Mouse (Mus musculus) fat pad, adult 2 months (tissue): ENCODE results near the gene Usp3.

ENCODE experiments used
- DNase-seq: peaks from one replicate; pipeline ENCODE4 v3.0.0-alpha.2; 2011; ENCODE audit warnings: low read depth, low spot score; ENCODE audit errors: extremely low read depth

Gene Usp3

GRCm38 (mm10) chr9:66592708-66593612 is at the start of gene Usp3:
Usp3 (minus strand) TSS chr9:66593142.
- no peak for DNase-seq

GRCm38 (mm10) chr9:66640491-66640890 is 47.5 kb upstream of the Usp3 start:
- peak; percentile 93 for DNase-seq

DNA sequence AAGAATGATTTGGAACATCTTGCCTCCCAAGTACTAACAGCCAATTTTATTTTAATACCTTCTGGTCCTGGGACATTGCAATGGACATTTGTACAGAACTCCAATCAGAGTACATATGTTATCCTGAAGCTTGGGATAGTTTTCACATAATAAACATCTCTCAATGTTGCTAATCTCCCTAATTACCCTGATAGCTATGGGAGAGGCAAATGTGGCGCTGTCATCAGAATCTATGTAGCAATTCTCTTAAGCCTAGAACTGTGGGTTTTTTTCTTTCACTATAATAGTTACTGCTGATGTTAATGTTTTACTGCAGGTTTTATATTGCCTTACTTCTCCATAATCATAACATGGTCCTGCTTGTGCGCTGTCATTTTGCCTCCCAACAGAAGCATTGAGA is 46.7 kb upstream of the Usp3 start:
- DNase-seq: no peak

- no peak for DNase-seq
Measured at GRCm38 (mm10) chr9:66632441-66632840, 39.5 kb upstream of the Usp3 start.

DNA sequence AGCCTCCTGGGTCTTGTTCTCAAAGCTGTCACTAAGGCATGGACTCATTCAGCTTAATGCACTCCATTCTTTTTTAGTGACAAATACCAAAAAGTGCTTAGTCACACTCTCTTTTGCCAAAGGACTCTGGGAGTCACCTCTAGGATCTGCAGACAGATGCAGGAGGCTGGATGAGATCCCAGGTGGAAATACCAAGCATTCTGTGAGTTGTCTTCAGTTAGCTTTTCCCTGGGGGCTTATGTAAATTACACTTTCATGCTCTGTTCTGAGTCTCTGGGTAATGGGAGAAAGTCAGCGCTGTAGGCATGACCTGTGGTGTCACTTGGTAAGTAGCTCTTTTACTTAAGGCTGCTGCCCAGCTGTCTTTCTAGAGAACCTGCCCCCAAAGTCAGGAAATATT is 38.0 kb upstream of the Usp3 start:
- DNase-seq: no peak

- no peak for DNase-seq
Measured at GRCm38 (mm10) chr9:66626661-66627060, 33.7 kb upstream of the Usp3 start.

DNA sequence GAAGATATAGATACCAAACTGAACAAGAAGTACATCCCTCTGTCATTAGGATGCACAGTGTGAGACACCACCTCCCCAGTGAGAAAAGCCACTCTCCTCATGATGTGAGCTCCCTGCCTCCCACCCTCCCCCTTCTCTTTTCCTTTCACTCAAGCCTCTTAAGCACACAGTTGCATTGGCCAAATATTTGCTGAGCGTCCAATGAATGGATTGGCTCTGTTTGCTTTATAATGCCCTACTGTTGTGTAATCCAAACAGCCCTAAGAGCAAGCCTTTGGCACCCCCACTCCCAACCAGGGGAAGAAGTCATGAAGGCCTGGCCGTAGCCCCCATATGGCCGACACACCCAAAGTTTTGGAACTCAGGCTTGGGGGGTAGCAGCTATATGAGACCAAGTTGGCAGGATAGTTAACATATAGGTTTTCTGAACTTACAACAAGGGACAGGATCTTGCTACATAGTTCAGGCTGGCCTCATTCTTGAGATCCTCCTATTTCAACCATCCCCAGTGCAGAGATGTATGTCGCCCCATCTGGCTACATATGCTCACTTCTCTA is 33.1 kb upstream of the Usp3 start:
- no peak for DNase-seq

DNA sequence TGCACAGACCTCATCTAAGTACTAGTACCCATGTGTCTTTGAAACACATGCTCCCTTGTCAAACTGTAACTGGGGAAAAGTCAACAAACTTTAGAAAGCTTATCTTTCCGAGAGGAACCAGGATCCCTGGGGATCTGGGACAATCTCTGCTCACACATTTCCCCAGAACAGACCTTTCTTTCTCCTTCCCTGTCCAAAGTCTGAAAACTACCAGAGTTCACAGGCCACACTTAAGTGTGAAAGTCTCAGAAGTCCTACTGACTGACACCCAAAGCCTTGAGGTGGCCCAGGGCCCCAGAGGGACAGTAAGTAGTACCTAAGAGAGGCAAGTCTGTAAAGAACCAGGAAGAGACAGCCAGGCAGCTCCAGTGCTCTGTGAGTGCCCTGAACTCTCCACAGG is 31.9 kb upstream of the Usp3 start:
- DNase-seq: no peak

DNA sequence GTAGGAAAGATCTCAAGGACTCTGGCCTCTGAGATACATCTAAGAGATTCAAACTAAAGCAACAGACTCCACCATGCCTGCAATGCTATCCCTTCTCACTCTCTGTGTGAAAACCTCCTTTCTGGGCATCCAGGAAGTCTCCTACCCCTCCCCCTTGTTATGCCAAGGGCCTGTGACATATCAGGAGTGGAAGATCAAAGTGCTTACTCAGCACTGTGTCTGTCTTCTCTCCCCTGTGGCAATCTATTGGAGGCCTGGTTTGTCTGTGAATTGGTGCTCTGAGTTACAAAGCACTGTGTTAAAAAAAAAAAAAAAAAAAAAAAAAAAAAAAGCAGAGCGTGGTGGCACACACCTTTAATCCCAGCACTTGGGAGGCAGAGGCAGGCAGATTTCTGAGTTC is 30.7 kb upstream of the Usp3 start:
- no peak for DNase-seq

- no peak for DNase-seq
Measured at GRCm38 (mm10) chr9:66620581-66620981, 27.6 kb upstream of the Usp3 start.

DNA sequence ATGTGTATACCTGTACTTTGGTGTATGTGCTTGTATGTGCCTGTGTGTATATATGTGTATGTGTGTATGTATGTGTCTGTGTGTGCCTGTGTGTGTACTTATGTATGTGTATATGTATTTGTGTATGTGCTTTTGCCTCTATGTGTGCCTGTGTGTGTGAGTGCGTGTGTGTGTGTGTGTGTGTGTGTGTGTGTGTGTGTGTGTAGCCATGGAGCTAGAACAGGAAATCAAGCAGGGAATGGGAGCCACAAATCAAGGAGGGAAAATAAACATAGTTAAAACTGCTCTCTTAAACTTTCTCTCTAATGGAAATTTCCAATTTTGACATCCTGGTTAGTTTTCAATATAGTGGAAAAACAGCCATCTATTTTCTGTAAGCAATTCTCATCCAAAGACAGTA is 27.1 kb upstream of the Usp3 start:
- DNase-seq: no peak

- no peak for DNase-seq
Measured at GRCm38 (mm10) chr9:66617812-66618211, 24.9 kb upstream of the Usp3 start.

DNA sequence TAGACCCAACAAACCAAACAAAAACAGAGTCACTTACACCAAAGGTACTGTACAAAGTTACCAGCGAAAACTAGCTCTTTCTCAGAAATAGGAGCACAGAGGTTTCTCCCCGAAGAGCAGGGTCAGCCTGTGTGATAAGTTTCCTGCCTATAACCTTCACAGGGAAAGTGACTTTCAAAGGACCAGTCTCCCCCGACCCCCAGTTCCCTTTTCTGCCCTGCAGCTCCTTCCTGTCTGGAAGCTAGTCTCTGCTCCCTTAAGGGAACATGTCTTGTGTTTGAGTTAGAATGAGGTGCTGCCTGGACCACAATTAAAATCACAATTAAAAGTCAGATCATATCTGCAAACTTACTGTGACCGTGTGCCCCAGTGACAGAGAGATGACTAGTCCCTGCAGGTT is 23.9 kb upstream of the Usp3 start:
- DNase-seq: no peak

GRCm38 (mm10) chr9:66615141-66615540 is 22.2 kb upstream of the Usp3 start:
- DNase-seq: no peak

DNA sequence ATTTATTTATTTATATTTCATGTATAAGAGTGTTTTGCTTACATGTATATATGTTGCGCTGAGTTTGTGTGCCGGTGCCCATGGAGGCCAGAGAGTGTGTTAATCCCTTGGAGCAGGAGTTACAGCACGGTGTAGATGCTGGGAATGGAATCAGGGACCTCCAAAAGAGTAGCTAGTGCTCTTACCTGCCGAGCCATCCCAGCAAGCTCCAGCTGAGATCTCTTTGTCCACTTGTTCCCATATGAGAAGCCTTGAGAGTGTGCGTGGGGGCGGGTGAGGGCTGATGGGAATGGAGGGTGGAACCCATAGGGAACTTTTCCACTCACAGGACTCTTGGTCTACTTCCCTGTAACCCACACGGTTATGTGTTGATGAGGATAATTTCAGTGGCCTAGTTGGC is 21.6 kb upstream of the Usp3 start:
- DNase-seq: no peak

- no peak for DNase-seq
Measured at GRCm38 (mm10) chr9:66613667-66614066, 20.7 kb upstream of the Usp3 start.

DNA sequence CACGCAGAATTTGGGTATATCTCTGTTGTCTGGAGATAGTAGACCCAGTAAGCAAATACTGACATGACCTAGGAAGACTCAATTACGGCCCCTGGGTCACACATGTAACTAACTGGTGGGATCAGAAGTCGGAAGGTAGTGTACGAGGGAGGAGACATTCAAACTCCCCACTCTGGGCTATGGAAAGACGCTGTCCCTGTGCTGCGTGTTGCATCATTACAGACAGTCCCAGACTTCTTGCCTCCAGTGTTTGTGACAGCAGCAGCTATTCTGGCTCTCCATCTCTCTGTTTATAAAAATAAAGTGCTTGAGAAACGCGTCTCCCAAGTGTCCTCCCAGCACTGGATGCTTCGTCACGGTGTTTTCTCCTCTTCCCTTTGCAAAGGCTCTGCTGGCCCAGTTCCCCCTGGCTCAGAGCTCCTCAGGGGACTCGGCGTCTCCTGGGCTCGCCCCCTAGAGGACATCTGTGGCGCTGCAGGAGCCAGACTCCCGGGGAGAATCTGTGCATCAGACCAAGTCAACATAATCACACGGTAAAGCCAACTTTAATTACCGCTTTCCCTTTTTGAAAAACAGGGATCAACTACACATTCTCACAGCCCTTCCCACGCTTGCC is 18.6 kb upstream of the Usp3 start:
- no peak for DNase-seq

- DNase-seq: no peak
Measured at GRCm38 (mm10) chr9:66608817-66609345, 15.9 kb upstream of the Usp3 start.

DNA sequence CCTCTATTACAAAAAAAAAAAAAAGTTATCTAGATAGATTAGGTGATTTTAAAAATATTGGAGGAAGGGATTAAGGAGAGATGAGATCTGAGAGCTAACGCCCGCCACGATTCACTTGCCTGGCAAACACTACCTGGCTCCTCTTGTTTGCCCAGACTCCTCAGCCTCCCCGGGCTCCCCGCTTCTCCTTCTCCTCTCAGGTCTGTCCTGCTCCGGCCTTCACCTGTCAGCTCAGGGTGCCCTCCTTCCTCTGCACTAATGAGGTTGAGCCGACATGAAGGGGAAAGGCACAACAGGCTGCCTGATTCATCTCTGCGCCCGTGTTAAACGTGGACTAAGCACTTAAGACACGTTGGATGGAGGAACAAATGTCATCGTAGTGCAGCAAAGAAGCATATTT is 13.9 kb upstream of the Usp3 start:
- no peak for DNase-seq

DNA sequence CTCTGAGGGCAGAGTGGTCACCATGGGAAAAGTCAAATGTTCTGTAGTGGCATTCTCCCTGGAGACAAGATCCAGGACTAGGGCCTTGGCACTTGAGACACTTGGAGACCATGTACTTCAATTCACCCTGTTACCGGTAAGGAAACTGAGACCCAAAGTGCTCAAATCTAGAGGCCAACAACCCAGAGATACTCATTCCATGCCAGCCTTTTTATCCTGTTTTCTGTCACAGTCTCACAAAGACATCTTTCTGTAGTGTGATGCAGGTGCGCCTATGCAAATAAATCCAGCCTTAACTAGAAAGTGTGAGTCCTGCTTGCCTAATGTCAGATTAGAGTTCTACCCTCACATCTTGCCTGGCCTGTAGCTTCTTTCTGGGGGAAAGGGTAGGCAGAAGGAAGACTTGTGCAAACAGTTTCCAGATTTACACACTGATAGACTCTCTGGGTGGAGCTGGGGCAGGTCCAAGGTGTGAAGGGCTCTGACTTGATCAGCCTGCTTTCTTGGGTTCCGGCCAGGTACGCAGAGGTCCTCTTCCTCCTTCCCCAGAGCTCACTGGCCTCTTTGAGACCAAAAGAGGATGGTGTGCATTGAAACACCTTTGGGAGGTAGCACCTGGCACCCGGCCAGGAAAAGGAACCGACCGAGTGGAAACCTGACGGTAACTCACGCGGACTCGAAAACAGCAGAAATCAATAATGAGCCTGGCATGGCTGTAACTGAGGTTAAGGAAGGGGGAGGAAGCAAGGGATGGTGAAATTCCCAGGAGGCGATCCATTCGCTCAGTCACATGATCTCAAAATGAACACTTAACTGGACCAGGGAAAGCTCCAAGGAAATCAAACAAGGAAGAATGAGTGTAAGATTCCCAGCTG is 13.2 kb upstream of the Usp3 start:
- peak; percentile 95 for DNase-seq
